Mouse (Mus musculus) lung, adult 18-20 months (tissue): ENCODE data around the gene Gimd1.
A peak's percentile ranks its signal among the peaks of the same experiment; 100 is the strongest.

Source experiments
- DNase-seq, 2 experiments: peaks; one replicate each; pipeline ENCODE4 v3.0.0; 2022; ENCODE audit warnings: mixed read lengths in 2 of 2

The Gimd1 gene

GRCm38 (mm10) chr3:132629601-132630239, at the start of gene Gimd1:
Gene Gimd1, plus strand, starts transcription at chr3:132629820.
- no peak for DNase-seq

- DNase-seq, result no peak
Measured at GRCm38 (mm10) chr3:132581198-132581597, 48.4 kb upstream of the Gimd1 start.

GRCm38 (mm10) chr3:132582339-132582738, 47.3 kb upstream of the Gimd1 start:
- DNase-seq, result no peak

GRCm38 (mm10) chr3:132585122-132585972, 44.3 kb upstream of the Gimd1 start:
- DNase-seq, result no peak

- DNase-seq, result no peak
Measured at GRCm38 (mm10) chr3:132588146-132588545, 41.5 kb upstream of the Gimd1 start.

GRCm38 (mm10) chr3:132590010-132590409, 39.6 kb upstream of the Gimd1 start:
- no peak for DNase-seq

GRCm38 (mm10) chr3:132590604-132591003, 39.0 kb upstream of the Gimd1 start:
- no peak for DNase-seq

- DNase-seq, result no peak
Measured at GRCm38 (mm10) chr3:132628741-132629140, 879 bp upstream of the Gimd1 start.

GRCm38 (mm10) chr3:132633261-132633660, 3.6 kb downstream of the Gimd1 start:
- DNase-seq, result no peak

- DNase-seq, result no peak
Measured at GRCm38 (mm10) chr3:132637080-132637479, 7.5 kb downstream of the Gimd1 start.

GRCm38 (mm10) chr3:132644071-132644470, 14.5 kb downstream of the Gimd1 start:
- no peak for DNase-seq

GRCm38 (mm10) chr3:132646814-132647213, 17.2 kb downstream of the Gimd1 start:
- no peak for DNase-seq

GRCm38 (mm10) chr3:132649368-132649767, 19.7 kb downstream of the Gimd1 start:
- no peak for DNase-seq

GRCm38 (mm10) chr3:132650191-132650590, 20.6 kb downstream of the Gimd1 start:
- no peak for DNase-seq

- DNase-seq, result peak; percentile 30 to 46
Measured at GRCm38 (mm10) chr3:132651776-132652175, 22.2 kb downstream of the Gimd1 start.

GRCm38 (mm10) chr3:132653959-132654358, 24.3 kb downstream of the Gimd1 start:
- DNase-seq, result no peak

- DNase-seq, result no peak
Measured at GRCm38 (mm10) chr3:132655955-132656354, 26.3 kb downstream of the Gimd1 start.

- DNase-seq, result no peak
Measured at GRCm38 (mm10) chr3:132677494-132677893, 47.9 kb downstream of the Gimd1 start.

- DNase-seq, result peak; percentile 91 to 93
Measured at GRCm38 (mm10) chr3:132683447-132684230, 54.0 kb downstream of the Gimd1 start, which contains the start of gene Tbck. Gene Tbck, plus strand, starts transcription at chr3:132684144.

- no peak for DNase-seq
Measured at GRCm38 (mm10) chr3:132684231-132684928, 54.8 kb downstream of the Gimd1 start, which contains the start of gene Aimp1. Gene Aimp1, minus strand, starts transcription at chr3:132684370.
